Mouse (Mus musculus): ENCODE data around the gene Prkg1. TPM values are rescaled to one million over a fixed set of nuclear protein-coding genes. Genes with fewer than 3 reads are reported as not detected.

The Prkg1 gene
- total RNA-seq, 2 experiments from 2014 or later: 13.5 to 15.5 TPM

GRCm38 (mm10) chr19:30942369-30942992 lies 822.4 kb downstream of the Prkg1 start:
- no peak for DNase-seq
- intact Hi-C loops (cut with DNase I): no loop called here

GRCm38 (mm10) chr19:30938058-30938457 lies 826.8 kb downstream of the Prkg1 start:
- intact Hi-C loops (cut with DNase I): no loop called here
- no peak for DNase-seq

- DNase-seq: no peak
- intact Hi-C loops (cut with DNase I): no loop called here
These were observed 833.2 kb downstream of the Prkg1 start for GRCm38 (mm10) chr19:30931469-30932192.

GRCm38 (mm10) chr19:30924032-30924431 lies 840.8 kb downstream of the Prkg1 start:
- intact Hi-C loops (cut with DNase I): no loop called here
- no peak for DNase-seq

- DNase-seq: no peak
- intact Hi-C loops (cut with DNase I): no loop called here
These were observed 862.5 kb downstream of the Prkg1 start for GRCm38 (mm10) chr19:30902290-30902689.

GRCm38 (mm10) chr19:30901025-30901424 lies 863.8 kb downstream of the Prkg1 start:
- DNase-seq: no peak
- intact Hi-C loops (cut with DNase I): no loop called here

GRCm38 (mm10) chr19:30890377-30890776 lies 874.5 kb downstream of the Prkg1 start:
- no peak for DNase-seq
- intact Hi-C loops (cut with DNase I): no loop called here

GRCm38 (mm10) chr19:30889851-30890250 lies 875.0 kb downstream of the Prkg1 start:
- DNase-seq: no peak
- intact Hi-C loops (cut with DNase I): no loop called here

- intact Hi-C loops (cut with DNase I): no loop called here
- DNase-seq: no peak
These were observed 903.4 kb downstream of the Prkg1 start for GRCm38 (mm10) chr19:30861441-30861840.

GRCm38 (mm10) chr19:30851023-30851422 lies 913.8 kb downstream of the Prkg1 start:
- intact Hi-C loops (cut with DNase I): no loop called here
- no peak for DNase-seq

GRCm38 (mm10) chr19:30844916-30845315 lies 919.9 kb downstream of the Prkg1 start:
- DNase-seq: no peak
- intact Hi-C loops (cut with DNase I): loop anchor here (5.0 to 10.0 kb wide), 2 partner anchors 240 to 907 kb away; partner anchors contain the start of gene Cstf2t

- intact Hi-C loops (cut with DNase I): loop anchor here (5.0 to 10.0 kb wide), 2 partner anchors 241 to 909 kb away; partner anchors contain the start of gene Cstf2t
- DNase-seq: no peak
These were observed 921.2 kb downstream of the Prkg1 start for GRCm38 (mm10) chr19:30843637-30844036.

- intact Hi-C loops (cut with DNase I): loop anchor here (5.0 to 10.0 kb wide), 2 partner anchors 242 to 909 kb away; partner anchors contain the start of gene Cstf2t
- DNase-seq: no peak
These were observed 921.7 kb downstream of the Prkg1 start for GRCm38 (mm10) chr19:30843052-30843564.

GRCm38 (mm10) chr19:30842640-30843039 lies 922.2 kb downstream of the Prkg1 start:
- intact Hi-C loops (cut with DNase I): loop anchor here (5.0 to 10.0 kb wide), 2 partner anchors 242 to 910 kb away; partner anchors contain the start of gene Cstf2t
- no peak for DNase-seq

- intact Hi-C loops (cut with DNase I): no loop called here
- DNase-seq: no peak
These were observed 931.7 kb downstream of the Prkg1 start for GRCm38 (mm10) chr19:30833045-30833651.

- intact Hi-C loops (cut with DNase I): no loop called here
- DNase-seq: no peak
These were observed 935.5 kb downstream of the Prkg1 start for GRCm38 (mm10) chr19:30829231-30829775.

GRCm38 (mm10) chr19:30827820-30828219 lies 937.0 kb downstream of the Prkg1 start:
- intact Hi-C loops (cut with DNase I): no loop called here
- DNase-seq: no peak

- intact Hi-C loops (cut with DNase I): no loop called here
- DNase-seq: no peak
These were observed 938.7 kb downstream of the Prkg1 start for GRCm38 (mm10) chr19:30826106-30826505.

GRCm38 (mm10) chr19:30815661-30816060 lies 949.2 kb downstream of the Prkg1 start:
- intact Hi-C loops (cut with DNase I): no loop called here

GRCm38 (mm10) chr19:30806265-30806664 lies 958.6 kb downstream of the Prkg1 start:
- intact Hi-C loops (cut with DNase I): no loop called here
- DNase-seq: no peak

More at GRCm38 (mm10) chr19:30815661-30816060, 949.2 kb downstream of the Prkg1 start:
- no peak for DNase-seq

- intact Hi-C loops (cut with DNase I): no loop called here
- no peak for DNase-seq
These were observed 984.0 kb downstream of the Prkg1 start for GRCm38 (mm10) chr19:30780803-30781202.

All from left cerebral cortex, postnatal 4 days (tissue).